Mouse (Mus musculus): Measurements from ENCODE around the gene Zfp867. TPM values are rescaled to one million over a fixed set of nuclear protein-coding genes. Genes with fewer than 3 reads are reported as not detected.

Gene Zfp867
- total and polyA plus RNA-seq, 3 experiments = 0.12 to 1.3 TPM; not detected in 1

GRCm38 (mm10) chr11:59505839-59506712 lies 33.8 kb upstream of the Zfp867 start (continued):
- TF ChIP-seq ZMIZ1 (IDR thresholded peaks at IDR 0.05; ENCODE audit: low read depth, low read length) (no peak), RAD21 (IDR thresholded peaks at IDR 0.05; ENCODE audit: low read depth, low read length) (no peak), POLR2AphosphoS5 (IDR thresholded peaks at IDR 0.05; ENCODE audit: borderline replicate concordance, low read depth, low read length) (no peak), ZNF384 (IDR thresholded peaks at IDR 0.05; ENCODE audit: low read depth, low read length) (no peak)

GRCm38 (mm10) chr11:59505351-59505838 lies 33.1 kb upstream of the Zfp867 start:
- DNase-seq (ENCODE audit: low read depth, low spot score) = peak; percentile 93
- H3K4me1 ChIP-seq (ENCODE audit: control insufficient read depth in 1 of 2, insufficient read depth in 2 of 2, low read length in 2 of 2) = peaks cover 4 to 29% of the 10 kb centered on the region in 2 experiments
- no peaks in the 10 kb centered on the region for H3K27me3 ChIP-seq (ENCODE audit: control insufficient read depth in 1 of 2, insufficient read depth in 2 of 2, low read length in 2 of 2)
- H3K9ac ChIP-seq (ENCODE audit: control insufficient read depth, low read depth, low read length, poor library complexity, severe bottlenecking) = peak overlapping the region; percentile 97
- H3K36me3 ChIP-seq (ENCODE audit: control insufficient read depth in 1 of 2, insufficient read depth in 2 of 2, low read length in 2 of 2) = peaks cover 14 to 23% of the 10 kb centered on the region in 2 experiments
- peak overlapping the region; percentile 70 for H3K27ac ChIP-seq (ENCODE audit: control insufficient read depth, low read depth, low read length)
- H3K9me3 ChIP-seq (replicated peaks; ENCODE audit: insufficient read depth, low read length) = no peaks in the 10 kb centered on the region
- H3K79me2 ChIP-seq (ENCODE audit: control insufficient read depth, insufficient read depth, low read length, poor library complexity) = peaks cover 17% of the 10 kb centered on the region
- H3K4me3 ChIP-seq (ENCODE audit: control insufficient read depth in 1 of 2, insufficient read depth in 1 of 2, low read depth in 2 of 2, low read length in 2 of 2) = peak overlapping the region; percentile 84 to 85
- peak; percentile 71 for TF ChIP-seq MXI1 (IDR thresholded peaks at IDR 0.05; ENCODE audit: low read depth, low read length)
- peak; percentile 41; the same call in 1 of the 2 replicates for TF ChIP-seq NRF1 (IDR thresholded peaks at IDR 0.05; ENCODE audit: insufficient read depth, low read depth, low read length, poor library complexity, severe bottlenecking)
- peak; percentile 71 for TF ChIP-seq ZMIZ1 (IDR thresholded peaks at IDR 0.05; ENCODE audit: low read depth, low read length)
- no peak for TF ChIP-seq MYC (IDR thresholded peaks at IDR 0.05; ENCODE audit: low read depth, low read length)
- peak; percentile 84 for TF ChIP-seq TBP (IDR thresholded peaks at IDR 0.05; ENCODE audit: low read depth, low read length)
- peak; percentile 86 for TF ChIP-seq MAZ (IDR thresholded peaks at IDR 0.05; ENCODE audit: low read depth, low read length)
- no peak for TF ChIP-seq SMC3 (IDR thresholded peaks at IDR 0.05; ENCODE audit: low read depth, low read length)
- TF ChIP-seq MYB (IDR thresholded peaks at IDR 0.05; ENCODE audit: low read depth, low read length) = peak; percentile 69
- TF ChIP-seq KAT2A (conservative IDR thresholded peaks at IDR 0.05; ENCODE audit: low read depth, low read length) = no peak; the same call in 1 of the 2 replicates
- TF ChIP-seq GATA1 (IDR thresholded peaks at IDR 0.05; ENCODE audit: low read depth, low read length) = no peak
- no peak for TF ChIP-seq ZNF384 (IDR thresholded peaks at IDR 0.05; ENCODE audit: low read depth, low read length)
- TF ChIP-seq MAX (IDR thresholded peaks at IDR 0.05; ENCODE audit: low read length) = peak; percentile 54; the same call in 1 of the 2 replicates
- TF ChIP-seq BHLHE40 (IDR thresholded peaks at IDR 0.05; ENCODE audit: borderline replicate concordance, low read depth, low read length) = no peak
- TF ChIP-seq USF2 (IDR thresholded peaks at IDR 0.05; ENCODE audit: borderline replicate concordance in 1 of 2, insufficient read depth in 1 of 2, low read depth in 1 of 2, low read length in 2 of 2) = no peak
- no peak for TF ChIP-seq JUND (IDR thresholded peaks at IDR 0.05; ENCODE audit: low read depth, low read length)
- peak; percentile 72; the same call in 1 of the 2 replicates for TF ChIP-seq SIN3A (IDR thresholded peaks at IDR 0.05; ENCODE audit: low read length)
- TF ChIP-seq TAL1 (IDR thresholded peaks at IDR 0.05; ENCODE audit: low read length) = no peak
- no peak for TF ChIP-seq ZKSCAN1 (IDR thresholded peaks at IDR 0.05; ENCODE audit: low read depth, low read length)
- TF ChIP-seq HCFC1 (IDR thresholded peaks at IDR 0.05; ENCODE audit: low read depth, low read length) = peak; percentile 69; the same call in 1 of the 2 replicates
- no peak for TF ChIP-seq ETS1 (IDR thresholded peaks at IDR 0.05; ENCODE audit: low read depth, low read length)
- no peak for TF ChIP-seq GABPA (IDR thresholded peaks at IDR 0.05; ENCODE audit: low read depth, low read length)
- TF ChIP-seq UBTF (IDR thresholded peaks at IDR 0.05; ENCODE audit: borderline replicate concordance, insufficient read depth, low read depth, low read length) = no peak
- TF ChIP-seq POLR2AphosphoS5 (IDR thresholded peaks at IDR 0.05; ENCODE audit: borderline replicate concordance, low read depth, low read length) = no peak
- TF ChIP-seq CHD2 (IDR thresholded peaks at IDR 0.05; ENCODE audit: low read length) = no peak
- no peak for TF ChIP-seq ZC3H11A (IDR thresholded peaks at IDR 0.05; ENCODE audit: low read depth, low read length)
- TF ChIP-seq E2F4 (IDR thresholded peaks at IDR 0.05; ENCODE audit: borderline replicate concordance, low read depth, low read length) = peak; percentile 10; the same call in 1 of the 2 replicates
- peak; percentile 65 for TF ChIP-seq TCF12 (IDR thresholded peaks at IDR 0.05; ENCODE audit: low read depth, low read length)
- no peak for TF ChIP-seq MEF2A (IDR thresholded peaks at IDR 0.05; ENCODE audit: extremely low read depth, insufficient replicate concordance, low read depth, low read length, poor library complexity, severe bottlenecking)
- no peak for TF ChIP-seq RCOR1 (IDR thresholded peaks at IDR 0.05; ENCODE audit: low read depth, low read length)
- peak; percentile 72 for TF ChIP-seq NELFE (IDR thresholded peaks at IDR 0.05; ENCODE audit: low read depth, low read length)

All from MEL (cell line).